Mouse (Mus musculus) limb, embryonic 12.5 days (tissue): ENCODE results near the gene Ypel4. TPM values are rescaled to one million over a fixed set of nuclear protein-coding genes. Genes with fewer than 3 reads are reported as not detected.

Experiments used
- ATAC-seq: fragments of 200-750 bp; cut with Nextera tagmentation; 2 replicates; pipeline ENCODE4 v1.8.0; 2017; ENCODE audit warnings: low read depth, moderate TSS enrichment; ENCODE audit not compliant: insufficient number of reproducible peaks, insufficient read depth, low FRiP score, low TSS enrichment
- H3K27ac ChIP-seq: fragments of 300-500 bp; sonication (generic); 2 replicates; pipeline ENCODE4 v1.5.1; 2016; ENCODE audit warnings: mild to moderate bottlenecking, moderate library complexity
- H3K27me3 ChIP-seq: fragments of 300-500 bp; sonication (generic); 2 replicates; pipeline ENCODE4 v1.6.1; 2016; ENCODE audit warnings: mild to moderate bottlenecking, moderate library complexity
- H3K36me3 ChIP-seq: fragments of 300-500 bp; sonication (generic); 2 replicates; pipeline ENCODE4 v1.6.1; 2016; ENCODE audit warnings: mild to moderate bottlenecking, moderate library complexity
- H3K4me1 ChIP-seq: fragments of 300-500 bp; sonication (generic); replicated peaks from 2 replicates; pipeline ENCODE4 v1.6.1; 2016
- H3K4me2 ChIP-seq: fragments of 300-500 bp; sonication (generic); 2 replicates; pipeline ENCODE4 v1.6.1; 2016; ENCODE audit warnings: mild to moderate bottlenecking, moderate library complexity
- H3K4me3 ChIP-seq: fragments of 300-500 bp; sonication (generic); replicated peaks from 2 replicates; pipeline ENCODE4 v1.5.1; 2016; ENCODE audit warnings: mild to moderate bottlenecking
- H3K9ac ChIP-seq: fragments of 300-500 bp; sonication (generic); replicated peaks from 2 replicates; pipeline ENCODE4 v1.6.1; 2016; ENCODE audit warnings: mild to moderate bottlenecking, moderate library complexity
- H3K9me3 ChIP-seq: fragments of 300-500 bp; sonication (generic); 2 replicates; pipeline ENCODE4 v1.6.1; 2016; ENCODE audit warnings: mild to moderate bottlenecking, moderate library complexity
- WGBS: fragments of 180-500 bp; shearing (Covaris S2); methylation state at CpG from one replicate; pipeline ENCODE4 v1.1.7; 2016; 5-methylcytosine and 5-hydroxymethylcytosine counted together
- polyA plus RNA-seq: library from polyadenylated mRNA; unstranded; fragments of >200 nt; fragmentation: Nextera tagmentation; extraction: Ambion mirVana; gene quantifications from 2 replicates; pipeline ENCODE4 v1.2.1, GENCODE M21; 2016

Gene Ypel4
- polyA plus RNA-seq, 1 experiment from 2014 or later, result 13.9 TPM

DNA sequence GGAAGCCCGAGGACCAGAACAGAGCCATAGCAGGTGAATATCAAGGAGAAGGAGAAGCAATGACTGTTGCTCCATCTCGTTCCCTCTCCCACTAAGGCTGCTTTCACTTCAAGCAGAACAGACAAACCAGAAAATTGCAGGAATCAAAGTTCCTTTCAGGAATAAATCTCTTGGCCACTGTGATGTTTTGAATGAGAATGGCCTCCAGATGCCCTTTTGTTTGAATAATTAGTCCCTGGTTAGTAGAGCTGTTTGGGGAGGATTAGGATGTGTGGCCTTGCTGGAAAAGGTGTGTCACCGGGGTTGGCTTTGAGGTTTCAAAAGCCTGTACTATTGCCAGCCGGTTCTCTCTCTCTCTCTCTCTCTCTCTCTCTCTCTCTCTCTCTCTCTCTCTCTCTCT lies 28.4 kb downstream of the Ypel4 start:
- 69% methylated on average over 4 of the region's 4 CpGs for WGBS
- no peak overlapping the region for H3K4me3 ChIP-seq
- H3K27ac ChIP-seq, result no peak overlapping the region
- no peaks in the 10 kb centered on the region for H3K27me3 ChIP-seq
- no peak overlapping the region for H3K9ac ChIP-seq
- no peaks in the 10 kb centered on the region for H3K4me1 ChIP-seq
- ATAC-seq, result no peak
- no peaks in the 10 kb centered on the region for H3K9me3 ChIP-seq
- no peaks in the 10 kb centered on the region for H3K36me3 ChIP-seq
- H3K4me2 ChIP-seq, result no peak overlapping the region

DNA sequence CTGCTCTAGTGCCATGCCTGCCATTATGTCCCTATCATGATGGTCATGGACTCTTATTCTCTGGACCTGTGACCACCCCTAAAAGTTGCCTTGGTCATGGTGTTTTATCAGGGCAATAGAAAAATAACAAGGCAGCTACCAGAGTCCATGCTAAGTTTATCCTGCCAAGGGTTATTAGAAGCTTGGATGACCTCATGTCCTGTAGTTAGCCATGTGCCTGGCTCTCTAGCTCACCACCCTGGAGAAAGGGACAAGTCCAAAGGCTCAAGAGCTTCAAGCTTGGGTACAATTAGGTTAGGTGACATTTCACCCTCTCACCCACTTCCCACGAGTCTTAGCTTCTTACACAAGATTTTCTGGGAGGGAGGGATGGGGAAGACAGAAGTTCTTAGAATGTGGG lies 29.0 kb downstream of the Ypel4 start:
- no peak overlapping the region for H3K4me2 ChIP-seq
- WGBS, result 48% methylated on average over 1 of the region's 1 CpGs
- ATAC-seq, result no peak
- H3K27me3 ChIP-seq, result no peaks in the 10 kb centered on the region
- H3K9me3 ChIP-seq, result no peaks in the 10 kb centered on the region
- H3K4me1 ChIP-seq, result no peaks in the 10 kb centered on the region
- no peak overlapping the region for H3K4me3 ChIP-seq
- no peak overlapping the region for H3K27ac ChIP-seq
- no peaks in the 10 kb centered on the region for H3K36me3 ChIP-seq
- H3K9ac ChIP-seq, result no peak overlapping the region

DNA sequence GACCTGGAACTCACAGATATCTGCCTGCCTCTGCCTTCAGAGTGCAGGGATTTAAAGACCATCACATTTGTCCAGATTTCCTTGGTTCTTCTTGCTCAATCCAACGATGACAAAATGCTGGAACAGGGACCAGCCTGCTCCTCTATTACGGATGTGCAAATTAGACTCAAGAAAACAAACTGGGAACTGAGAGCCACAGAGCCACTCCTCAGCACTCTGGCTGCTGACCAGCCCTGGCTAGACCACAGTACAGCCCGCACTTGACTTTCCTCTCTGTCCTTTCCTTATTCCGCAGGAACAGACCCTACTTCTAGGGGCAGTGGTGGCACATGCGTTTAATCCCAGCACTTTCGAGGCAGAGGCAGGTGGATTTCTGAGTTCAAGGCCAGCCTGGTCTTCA lies 36.6 kb downstream of the Ypel4 start:
- no peaks in the 10 kb centered on the region for H3K36me3 ChIP-seq
- no peaks in the 10 kb centered on the region for H3K9me3 ChIP-seq
- no peaks in the 10 kb centered on the region for H3K27me3 ChIP-seq
- no peak overlapping the region for H3K4me2 ChIP-seq
- H3K4me3 ChIP-seq, result no peak overlapping the region
- WGBS, result 77% methylated on average over 6 of the region's 6 CpGs
- no peak for ATAC-seq
- peaks cover 14% of the 10 kb centered on the region for H3K4me1 ChIP-seq
- H3K9ac ChIP-seq, result no peak overlapping the region
- no peak overlapping the region for H3K27ac ChIP-seq

DNA sequence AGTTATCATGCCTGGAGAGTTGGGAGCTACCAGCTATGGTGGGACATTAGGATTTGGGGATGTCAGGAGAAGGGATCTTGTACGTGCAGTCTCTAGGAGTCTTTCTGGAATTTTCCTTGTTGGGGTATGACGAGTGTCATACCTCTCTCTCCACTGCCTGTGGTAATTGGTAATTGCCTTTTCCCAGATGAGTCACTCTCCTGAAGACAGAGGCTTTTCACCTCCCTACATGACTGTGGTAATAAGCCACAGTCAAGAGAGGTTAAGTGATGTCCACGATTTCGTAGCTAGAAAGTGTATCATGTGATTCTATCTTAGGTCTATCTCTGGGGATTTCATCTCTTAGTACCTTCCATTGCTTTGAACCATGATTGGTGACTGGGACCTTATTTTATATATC lies 38.6 kb downstream of the Ypel4 start:
- no peak overlapping the region for H3K4me2 ChIP-seq
- H3K4me3 ChIP-seq, result no peak overlapping the region
- no peak overlapping the region for H3K9ac ChIP-seq
- H3K4me1 ChIP-seq, result peaks cover 14% of the 10 kb centered on the region
- H3K9me3 ChIP-seq, result no peaks in the 10 kb centered on the region
- H3K27ac ChIP-seq, result no peak overlapping the region
- ATAC-seq, result no peak
- no peaks in the 10 kb centered on the region for H3K27me3 ChIP-seq
- no peaks in the 10 kb centered on the region for H3K36me3 ChIP-seq
- WGBS, result 87% methylated on average over 4 of the region's 4 CpGs

DNA sequence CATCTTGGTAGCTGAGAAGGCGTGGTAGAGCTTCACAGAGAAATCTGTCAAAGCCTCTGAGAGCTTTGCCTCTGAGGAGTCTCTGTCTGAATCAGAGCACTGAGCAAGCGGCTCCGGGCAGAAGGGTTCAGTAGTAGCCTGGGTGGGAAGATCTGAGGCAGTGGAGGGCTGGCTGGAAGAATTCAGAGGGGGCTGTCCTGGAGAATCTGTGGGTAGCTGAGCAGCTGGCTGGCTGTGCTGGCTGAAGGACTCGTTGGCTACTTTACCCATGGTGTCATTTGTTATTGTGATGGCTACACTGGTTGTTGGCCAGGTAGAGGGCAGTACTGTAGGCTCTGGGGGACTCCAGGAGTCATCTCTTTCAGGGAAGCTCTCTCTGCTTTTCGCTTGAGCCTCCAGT lies 39.3 kb downstream of the Ypel4 start:
- Histone ChIP-seq H3K27ac (no peak overlapping the region), H3K4me1 (peaks cover 14% of the 10 kb centered on the region), H3K4me3 (no peak overlapping the region), H3K36me3 (no peaks in the 10 kb centered on the region), H3K4me2 (no peak overlapping the region), H3K9ac (0 out of 2 replicates have a peak overlapping the region, but pooled peaks have one; percentile 27), H3K27me3 (no peaks in the 10 kb centered on the region), H3K9me3 (no peaks in the 10 kb centered on the region)
- no peak for ATAC-seq
- WGBS, result 81% methylated on average over 5 of the region's 5 CpGs

DNA sequence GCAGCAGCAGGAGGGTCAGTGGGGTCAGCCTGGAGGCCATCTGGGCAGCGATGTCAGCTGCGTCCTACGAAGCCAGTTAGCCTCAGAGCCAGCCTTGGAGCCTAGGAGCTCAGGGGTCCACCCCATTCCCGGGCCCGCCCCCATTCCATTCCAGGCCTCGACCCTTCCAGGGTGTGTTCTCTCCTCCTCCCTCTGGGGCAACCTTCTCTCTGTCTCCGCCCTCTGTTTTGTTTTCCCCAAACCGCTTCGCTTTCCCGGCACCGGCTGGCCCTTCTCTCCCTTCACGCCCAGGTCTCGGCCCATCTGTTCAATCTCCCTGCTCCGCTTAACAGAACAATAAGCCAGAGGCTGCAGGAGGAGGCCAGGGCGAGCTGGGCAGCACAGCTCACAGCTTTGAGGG lies 40.9 kb downstream of the Ypel4 start:
- Histone ChIP-seq H3K27me3 (no peaks in the 10 kb centered on the region), H3K9ac (peak overlapping the region; percentile 56), H3K4me2 (peak overlapping the region; percentile 62), H3K36me3 (no peaks in the 10 kb centered on the region), H3K4me3 (peak overlapping the region; percentile 37), H3K4me1 (peaks cover 14% of the 10 kb centered on the region), H3K9me3 (no peaks in the 10 kb centered on the region), H3K27ac (peak overlapping the region; percentile 78)
- WGBS, result 0% methylated on average over 15 of the region's 15 CpGs
- peak; percentile 83 for ATAC-seq

DNA sequence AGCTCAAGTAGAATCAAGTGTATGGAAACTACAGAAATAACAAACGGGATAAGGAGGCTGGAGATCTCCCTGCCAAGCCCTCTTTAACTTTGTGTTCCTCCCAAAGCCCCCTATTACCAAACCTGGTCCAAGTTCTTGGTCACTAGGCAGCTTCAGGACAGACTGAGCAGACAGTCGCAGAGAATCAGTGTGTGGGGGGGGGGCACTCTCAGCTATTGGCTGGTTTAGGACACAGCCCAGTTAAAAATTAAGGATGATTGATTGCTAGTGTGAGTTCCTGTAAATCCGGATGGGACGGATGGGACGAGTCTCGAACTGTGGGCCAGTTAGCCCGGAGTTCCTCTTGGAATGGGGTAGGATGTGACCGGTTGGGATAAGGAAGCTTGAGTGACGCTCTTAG lies 41.4 kb downstream of the Ypel4 start, which contains the start of gene Serping1:
Serping1 (minus strand) TSS at position 204 of the 400 bp plus-strand sequence.
- no peak for ATAC-seq
- Histone ChIP-seq H3K4me2 (peak within 1 kb of the TSS; percentile 62), H3K4me1 (peaks cover 14% of the 10 kb centered on the region), H3K27me3 (no peaks in the 10 kb centered on the region), H3K4me3 (peak within 1 kb of the TSS; percentile 37), H3K9ac (peak within 1 kb of the TSS; percentile 56), H3K36me3 (no peaks in the 10 kb centered on the region), H3K9me3 (no peaks in the 10 kb centered on the region), H3K27ac (peak within 1 kb of the TSS; percentile 78)
- 65% methylated on average over 9 of the region's 9 CpGs for WGBS

DNA sequence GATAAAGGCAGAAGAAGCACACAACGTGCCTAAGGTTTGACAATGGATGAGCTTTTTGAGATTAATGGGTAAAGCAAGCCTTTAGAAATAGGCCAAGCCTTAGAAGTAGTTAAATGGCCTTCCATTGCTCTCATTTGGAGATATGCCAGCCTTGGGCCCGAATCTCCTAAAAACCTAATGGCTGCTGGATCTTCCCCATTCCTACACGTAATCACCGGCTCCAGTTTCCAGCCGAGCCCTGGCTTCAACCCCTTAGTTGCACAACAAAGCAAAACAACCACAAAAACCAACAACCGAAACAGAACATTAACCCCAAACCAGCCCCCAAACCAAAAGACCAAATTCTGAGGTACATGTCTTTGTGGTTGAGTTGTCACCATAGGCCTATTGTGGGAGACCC lies 41.8 kb downstream of the Ypel4 start:
- no peak for ATAC-seq
- Histone ChIP-seq H3K4me1 (peaks cover 14% of the 10 kb centered on the region), H3K9me3 (no peaks in the 10 kb centered on the region), H3K4me2 (no peak overlapping the region), H3K27me3 (no peaks in the 10 kb centered on the region), H3K4me3 (no peak overlapping the region), H3K36me3 (no peaks in the 10 kb centered on the region), H3K27ac (no peak overlapping the region), H3K9ac (no peak overlapping the region)
- 88% methylated on average over 6 of the region's 6 CpGs for WGBS

DNA sequence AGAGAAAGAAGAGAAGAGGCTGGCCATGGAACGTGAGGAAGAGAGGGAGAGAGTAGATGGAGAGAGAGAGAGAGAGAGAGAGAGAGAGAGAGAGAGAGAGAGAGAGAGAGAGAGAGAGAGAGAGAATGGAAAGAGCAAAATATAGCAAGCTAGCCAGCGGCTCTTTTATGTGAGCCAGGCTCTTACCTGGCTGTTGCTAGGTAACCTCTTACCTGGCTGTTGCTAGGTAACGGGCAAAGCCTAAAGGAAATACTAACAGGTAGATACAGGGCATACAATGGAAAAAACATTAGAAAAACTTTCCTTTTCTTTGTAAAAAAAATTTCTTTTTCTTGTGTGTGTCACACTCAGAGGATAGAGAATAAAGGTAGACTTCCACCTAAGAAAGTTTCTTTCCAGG lies 43.8 kb downstream of the Ypel4 start:
- peaks cover 14% of the 10 kb centered on the region for H3K4me1 ChIP-seq
- no peak for ATAC-seq
- WGBS, result 60% methylated on average over 3 of the region's 3 CpGs
- H3K4me2 ChIP-seq, result no peak overlapping the region
- no peak overlapping the region for H3K9ac ChIP-seq
- no peaks in the 10 kb centered on the region for H3K36me3 ChIP-seq
- H3K27me3 ChIP-seq, result no peaks in the 10 kb centered on the region
- no peak overlapping the region for H3K27ac ChIP-seq
- no peak overlapping the region for H3K4me3 ChIP-seq
- H3K9me3 ChIP-seq, result no peaks in the 10 kb centered on the region

DNA sequence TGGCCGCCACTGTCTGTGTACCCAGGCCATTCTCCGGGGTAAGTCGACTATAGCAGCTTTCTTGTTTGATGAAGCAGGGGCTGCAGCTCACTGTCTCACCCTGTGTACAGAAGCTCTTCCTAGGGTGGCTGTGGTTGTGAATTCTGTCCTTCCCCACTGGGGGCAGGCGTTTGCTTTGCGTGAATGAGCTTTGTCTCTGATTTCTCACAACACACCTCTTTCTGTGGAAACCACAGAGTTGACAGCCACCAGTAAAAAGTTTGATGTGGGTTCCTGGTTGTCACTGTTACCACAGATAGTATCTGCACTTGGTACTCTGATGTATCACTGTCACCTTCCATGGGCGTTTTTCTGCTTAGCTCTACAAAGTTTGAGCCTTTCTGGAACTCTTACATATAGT lies 45.4 kb downstream of the Ypel4 start:
- Histone ChIP-seq H3K4me1 (peaks cover 11% of the 10 kb centered on the region), H3K27ac (no peak overlapping the region), H3K36me3 (no peaks in the 10 kb centered on the region), H3K4me2 (no peak overlapping the region), H3K27me3 (peaks cover 3% of the 10 kb centered on the region; the same call in 1 of the 2 replicates), H3K4me3 (no peak overlapping the region), H3K9ac (no peak overlapping the region), H3K9me3 (no peaks in the 10 kb centered on the region)
- no peak for ATAC-seq
- 59% methylated on average over 6 of the region's 6 CpGs for WGBS

DNA sequence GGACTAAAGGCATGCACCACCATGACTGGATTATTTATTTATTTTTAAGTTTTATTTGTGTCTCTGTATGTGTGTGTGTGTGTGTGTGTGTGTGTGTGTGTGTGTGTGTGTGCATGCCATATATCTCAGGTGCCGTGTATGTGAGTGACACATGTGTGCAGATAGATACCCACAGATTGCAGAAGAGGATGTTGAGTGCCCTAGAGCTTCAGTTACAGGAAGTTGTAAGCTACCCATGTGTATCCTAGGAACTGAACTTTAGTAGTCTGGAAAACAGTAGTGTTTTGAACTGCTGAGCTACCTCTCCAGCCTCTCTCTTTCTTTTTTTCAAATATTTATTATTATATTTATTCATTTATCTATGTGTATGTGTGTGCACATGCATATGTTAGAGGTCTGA lies 49.5 kb downstream of the Ypel4 start:
- no peak overlapping the region for H3K9ac ChIP-seq
- H3K36me3 ChIP-seq, result no peaks in the 10 kb centered on the region
- no peak for ATAC-seq
- 58% methylated on average over 1 of the region's 1 CpGs for WGBS
- H3K27me3 ChIP-seq, result peaks cover 5% of the 10 kb centered on the region; the same call in 1 of the 2 replicates
- H3K27ac ChIP-seq, result no peak overlapping the region
- no peak overlapping the region for H3K4me3 ChIP-seq
- no peaks in the 10 kb centered on the region for H3K9me3 ChIP-seq
- no peak overlapping the region for H3K4me2 ChIP-seq
- H3K4me1 ChIP-seq, result no peaks in the 10 kb centered on the region

DNA sequence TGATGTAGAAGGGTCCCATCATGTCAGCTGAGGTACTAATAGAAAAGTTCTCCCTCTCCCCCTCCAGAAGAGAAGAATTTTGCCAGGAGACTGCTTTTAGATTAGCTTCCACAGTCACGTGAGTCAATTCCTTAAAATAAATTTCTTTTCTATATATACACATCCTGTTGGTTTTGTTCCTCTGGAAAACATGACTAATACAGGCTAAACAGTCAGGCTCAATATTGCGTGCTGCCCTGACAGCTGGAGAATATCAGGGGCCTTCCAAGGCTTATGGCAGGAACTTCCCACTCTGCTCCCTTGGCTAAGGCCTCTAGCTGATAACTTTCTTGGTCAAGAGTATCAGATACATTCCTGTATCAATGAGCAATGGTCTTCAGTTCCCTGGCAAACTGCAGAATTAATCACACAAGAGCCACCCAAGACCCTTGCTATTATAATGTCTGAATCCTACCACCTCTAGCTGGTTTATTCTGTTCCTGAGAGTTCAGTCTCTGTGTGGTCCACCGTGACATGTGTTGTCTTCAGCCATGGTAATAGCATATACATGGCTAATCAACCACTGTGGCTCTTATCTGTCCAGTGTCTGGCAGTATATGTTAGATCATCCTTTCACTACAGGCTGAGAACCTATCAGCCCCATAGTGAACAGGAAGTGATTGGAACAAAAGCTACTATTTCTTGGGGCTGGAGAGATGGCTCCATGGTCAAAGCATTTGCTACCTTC lies 50.1 kb downstream of the Ypel4 start:
- H3K4me3 ChIP-seq, result no peak overlapping the region
- no peak overlapping the region for H3K27ac ChIP-seq
- H3K9me3 ChIP-seq, result no peaks in the 10 kb centered on the region
- ATAC-seq, result no peak
- H3K36me3 ChIP-seq, result no peaks in the 10 kb centered on the region
- 78% methylated on average over 3 of the region's 3 CpGs for WGBS
- no peaks in the 10 kb centered on the region for H3K4me1 ChIP-seq
- H3K9ac ChIP-seq, result no peak overlapping the region
- H3K27me3 ChIP-seq, result peaks cover 5% of the 10 kb centered on the region; the same call in 1 of the 2 replicates
- no peak overlapping the region for H3K4me2 ChIP-seq
